Mouse (Mus musculus) neutrophil, adult 83 days (primary cell): ENCODE results near the gene Ceacam9. TPM values are rescaled to one million over a fixed set of nuclear protein-coding genes. Genes with fewer than 3 reads are reported as not detected.

Source experiments
- total RNA-seq, 2 experiments: library from RNA; stranded (reverse); gene quantifications; one replicate each; pipeline ENCODE4 v1.2.4; 2023

Ceacam9 gene
- not detected for total RNA-seq

DNA sequence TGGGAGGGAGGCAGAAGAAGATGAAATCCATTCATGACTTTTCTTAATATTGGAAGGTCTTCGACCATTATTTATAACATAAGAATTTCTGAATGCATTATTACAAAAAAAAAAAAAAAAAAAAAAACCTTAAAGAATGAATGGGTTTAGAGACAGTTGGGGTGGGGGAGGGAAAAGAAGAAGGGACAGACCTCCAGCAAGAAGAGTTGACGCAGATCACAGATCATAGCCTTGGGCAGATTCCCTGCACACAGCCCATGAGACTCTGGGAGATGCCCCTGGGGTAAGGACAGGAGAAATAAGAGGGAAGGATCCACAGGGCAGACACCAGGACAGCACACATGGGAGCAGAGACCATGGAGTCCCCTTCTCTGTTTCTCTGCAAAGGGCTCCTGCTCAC is at the start of gene Ceacam9:
Gene Ceacam9 (plus strand): TSS at position 301 of the 400 bp plus-strand sequence.

DNA sequence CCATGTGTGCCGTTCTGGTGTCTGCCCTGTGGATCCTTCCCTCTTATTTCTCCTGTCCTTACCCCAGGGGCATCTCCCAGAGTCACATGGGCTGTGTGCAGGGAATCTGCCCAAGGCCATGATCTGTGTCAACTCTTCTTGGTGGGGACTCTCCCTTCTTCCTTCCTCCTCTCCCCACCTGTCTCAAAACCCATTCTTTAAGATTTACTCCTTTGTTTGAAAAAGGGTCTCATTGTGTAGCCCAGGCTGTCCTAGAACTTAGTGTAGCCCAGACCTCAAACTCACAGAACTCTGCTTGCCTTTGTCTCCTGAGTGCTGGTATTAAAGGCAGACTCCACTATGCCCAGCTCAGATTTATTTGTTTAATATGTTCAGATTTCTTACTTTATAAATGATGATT is 46.1 kb upstream of the Ceacam9 start, which contains the start of gene Ceacam15:
Gene Ceacam15 (minus strand): TSS at position 101 of the 400 bp plus-strand sequence.

DNA sequence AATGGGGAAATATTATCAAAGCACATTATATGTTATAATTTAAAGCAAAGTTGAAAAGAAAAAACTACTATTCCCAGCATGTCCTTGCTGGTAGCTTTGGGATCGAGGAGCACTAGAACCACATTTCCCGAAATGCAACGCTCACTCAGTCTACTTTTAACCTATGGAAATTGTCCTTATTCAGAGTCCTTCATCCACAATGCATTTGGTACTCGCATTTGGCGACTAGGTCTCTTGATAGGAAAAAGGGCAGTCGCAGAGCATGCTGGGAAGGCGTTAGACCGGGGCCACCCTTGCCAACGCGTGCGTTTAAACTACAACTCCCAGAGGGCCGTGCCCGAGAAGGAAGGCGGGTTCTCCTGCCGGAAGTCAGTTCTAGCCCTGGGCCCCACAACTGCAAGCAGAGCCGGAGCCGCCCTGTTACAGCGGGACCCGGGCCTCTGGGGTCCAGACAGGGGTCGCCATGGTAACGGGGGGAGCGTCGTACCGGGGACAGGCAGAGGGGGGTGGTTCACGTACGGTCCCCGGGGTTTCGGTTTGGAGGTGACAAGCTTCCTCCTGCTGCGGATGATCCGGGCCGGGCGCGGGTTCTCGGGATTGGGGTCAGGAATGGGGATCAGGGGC is 16.5 kb downstream of the Ceacam9 start, which contains the start of gene Ap2s1:
Gene Ap2s1 (plus strand): TSS at position 338 of the 624 bp plus-strand sequence.

Other genes starting within 250 kb of the Ceacam9 start
- gene Npas1, start 244.2 kb upstream of the Ceacam9 start, total RNA-seq: not detected
- gene Arhgap35, start 106.9 kb upstream of the Ceacam9 start, total RNA-seq: 1 to 10 TPM; 2.7 to 3.3 TPM
- gene Ceacam15, start 46.2 kb upstream of the Ceacam9 start, total RNA-seq: not detected
- gene Ap2s1, start 16.5 kb downstream of the Ceacam9 start, total RNA-seq: 100 to 1,000 TPM; 145 to 151 TPM
- 10 to 100 TPM; 42.6 to 47.9 TPM for gene Slc1a5, start 59.4 kb downstream of the Ceacam9 start, total RNA-seq
- gene Strn4, start 94.0 kb downstream of the Ceacam9 start, total RNA-seq: 10 to 100 TPM; 75.2 to 78.0 TPM
- 10 to 100 TPM; 12.4 to 13.8 TPM for gene Fkrp, start 94.8 kb downstream of the Ceacam9 start, total RNA-seq
- gene Prkd2, start 121.0 kb downstream of the Ceacam9 start, total RNA-seq: 10 to 100 TPM; 43.2 to 52.6 TPM
- under 1 TPM in 1 of 2 experiments, not detected in 1; 0.11 TPM for gene Dact3, start 153.4 kb downstream of the Ceacam9 start, total RNA-seq
- gene Gng8, start 169.9 kb downstream of the Ceacam9 start, total RNA-seq: not detected
- 10 to 100 TPM; 29.6 to 30.3 TPM for gene Ptgir, start 184.6 kb downstream of the Ceacam9 start, total RNA-seq
- 100 to 1,000 TPM; 224 to 233 TPM for gene Calm3, start 202.2 kb downstream of the Ceacam9 start, total RNA-seq
- under 1 TPM in 1 of 2 experiments, not detected in 1; 0.13 TPM for gene Pnmal2, start 222.8 kb downstream of the Ceacam9 start, total RNA-seq
- gene Pnmal1, start 237.8 kb downstream of the Ceacam9 start, total RNA-seq: not detected